Mouse (Mus musculus) hindbrain, embryonic 12.5 days (tissue): ENCODE results near the gene Fam78a. TPM values are rescaled to one million over a fixed set of nuclear protein-coding genes. Genes with fewer than 3 reads are reported as not detected.

Experiments used
- ATAC-seq: fragments of 200-750 bp; cut with Nextera tagmentation; 2 replicates; pipeline ENCODE4 v1.8.0; 2017; ENCODE audit warnings: moderate TSS enrichment; ENCODE audit not compliant: low FRiP score
- H3K27ac ChIP-seq: fragments of 300-500 bp; sonication (generic); 2 replicates; pipeline ENCODE4 v1.5.1; 2016; ENCODE audit warnings: mild to moderate bottlenecking
- H3K27me3 ChIP-seq: fragments of 300-500 bp; sonication (generic); 2 replicates; pipeline ENCODE4 v1.6.1; 2016; ENCODE audit warnings: mild to moderate bottlenecking
- H3K36me3 ChIP-seq: fragments of 300-500 bp; sonication (generic); 2 replicates; pipeline ENCODE4 v1.6.1; 2016; ENCODE audit warnings: mild to moderate bottlenecking
- H3K4me1 ChIP-seq: fragments of 300-500 bp; sonication (generic); 2 replicates; pipeline ENCODE4 v1.6.1; 2016
- H3K4me2 ChIP-seq: fragments of 300-500 bp; sonication (generic); replicated peaks from 2 replicates; pipeline ENCODE4 v1.6.1; 2016; ENCODE audit warnings: mild to moderate bottlenecking
- H3K4me3 ChIP-seq: fragments of 300-500 bp; sonication (generic); 2 replicates; pipeline ENCODE4 v1.5.1; 2016; ENCODE audit warnings: mild to moderate bottlenecking
- H3K9ac ChIP-seq: fragments of 300-500 bp; sonication (generic); 2 replicates; pipeline ENCODE4 v1.6.1; 2016; ENCODE audit warnings: mild to moderate bottlenecking, moderate library complexity
- H3K9me3 ChIP-seq: fragments of 300-500 bp; sonication (generic); replicated peaks from 2 replicates; pipeline ENCODE4 v1.6.1; 2016; ENCODE audit warnings: mild to moderate bottlenecking
- WGBS: fragments of 180-500 bp; shearing (Covaris S2); methylation state at CpG from one replicate; pipeline ENCODE4 v1.1.7; 2016; 5-methylcytosine and 5-hydroxymethylcytosine counted together
- polyA plus RNA-seq: library from polyadenylated mRNA; unstranded; fragments of >200 nt; fragmentation: Nextera tagmentation; extraction: Ambion mirVana; gene quantifications from 2 replicates; pipeline ENCODE4 v1.2.1, GENCODE M21; 2016

Fam78a gene
- polyA plus RNA-seq, 1 experiment from 2014 or later: 1.8 TPM

DNA sequence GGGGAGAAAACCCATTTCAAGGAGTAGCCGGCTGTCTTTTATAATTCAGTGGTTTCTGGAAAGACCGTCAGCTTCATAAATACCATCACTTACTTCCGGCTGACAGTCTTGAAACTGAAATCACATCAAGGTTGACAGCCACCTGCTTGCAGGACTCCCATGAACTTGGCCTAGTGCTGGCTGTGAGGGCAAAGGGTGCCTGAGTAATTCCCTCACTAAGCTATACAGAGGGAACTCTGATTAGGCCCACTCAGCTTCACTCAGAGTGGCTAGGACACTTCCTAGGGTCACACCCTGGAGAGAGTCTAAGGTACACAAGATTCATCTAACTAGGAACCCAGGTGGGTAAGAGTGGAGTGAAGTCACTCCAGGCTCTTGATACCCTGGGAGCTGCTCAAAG lies 4.0 kb downstream of the Fam78a start:
- H3K27me3 ChIP-seq: peaks cover 48% of the 10 kb centered on the region
- no peak overlapping the region for H3K4me2 ChIP-seq
- no peak for ATAC-seq
- H3K4me1 ChIP-seq: peaks cover 26% of the 10 kb centered on the region
- WGBS: 89% methylated on average over 3 of the region's 3 CpGs
- H3K27ac ChIP-seq: no peak overlapping the region
- no peaks in the 10 kb centered on the region for H3K36me3 ChIP-seq
- H3K9ac ChIP-seq: no peak overlapping the region
- H3K4me3 ChIP-seq: no peak overlapping the region
- H3K9me3 ChIP-seq: no peaks in the 10 kb centered on the region

DNA sequence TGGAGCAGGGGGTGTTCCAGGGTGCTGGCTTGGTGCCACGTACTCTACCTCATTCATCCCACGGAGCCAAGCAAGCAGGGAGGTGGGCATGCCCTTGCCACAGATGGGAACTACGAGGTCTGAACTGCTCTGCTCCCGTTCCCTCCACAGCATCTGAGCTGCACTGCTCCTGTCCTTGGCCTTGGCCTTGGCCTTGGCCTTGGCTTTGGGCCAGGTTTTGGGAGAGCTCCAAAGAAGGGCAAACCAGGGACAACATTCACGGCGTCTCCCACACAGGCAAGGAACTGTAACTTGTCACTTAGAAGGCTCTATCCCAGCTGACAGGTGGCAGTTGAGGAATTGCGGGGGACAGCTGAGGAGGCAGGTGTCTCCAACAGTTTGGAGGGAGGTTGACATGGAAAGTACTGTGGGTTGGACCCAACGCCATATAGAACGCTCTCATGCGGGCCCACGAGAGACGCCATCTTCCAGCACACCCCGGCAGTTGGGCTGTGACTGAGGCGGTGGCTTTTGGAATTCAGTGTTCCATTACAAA lies 5.4 kb downstream of the Fam78a start:
- WGBS: 92% methylated on average over 14 of the region's 14 CpGs
- no peak for ATAC-seq
- Histone ChIP-seq H3K4me1 (peaks cover 24% of the 10 kb centered on the region), H3K4me3 (no peak overlapping the region), H3K4me2 (no peak overlapping the region), H3K9ac (no peak overlapping the region), H3K27me3 (peaks cover 34% of the 10 kb centered on the region), H3K27ac (no peak overlapping the region), H3K9me3 (no peaks in the 10 kb centered on the region), H3K36me3 (no peaks in the 10 kb centered on the region)

DNA sequence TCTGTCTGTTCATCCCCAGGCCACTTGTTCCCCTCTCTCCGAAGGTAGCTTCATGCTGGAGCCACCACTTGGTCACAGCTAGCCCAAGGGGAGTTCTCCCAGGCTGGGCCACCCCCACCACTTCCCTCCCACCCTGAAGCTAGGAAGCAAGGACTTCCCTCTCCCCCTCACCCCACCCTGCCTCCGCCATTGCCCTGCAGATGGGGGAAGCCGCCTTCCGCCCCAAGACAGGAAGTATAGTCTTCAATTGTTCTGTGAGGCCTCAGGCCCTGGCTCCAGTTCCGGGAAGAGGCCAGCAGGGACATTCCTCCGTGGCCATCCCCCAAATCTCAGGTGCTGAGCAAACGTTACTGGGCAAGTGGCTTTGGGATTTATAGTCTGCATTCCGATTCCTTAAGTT lies 6.1 kb downstream of the Fam78a start:
- Histone ChIP-seq H3K27me3 (peaks cover 27% of the 10 kb centered on the region), H3K4me1 (peaks cover 16% of the 10 kb centered on the region), H3K27ac (no peak overlapping the region), H3K9me3 (no peaks in the 10 kb centered on the region), H3K36me3 (no peaks in the 10 kb centered on the region), H3K9ac (no peak overlapping the region), H3K4me3 (no peak overlapping the region), H3K4me2 (no peak overlapping the region)
- no peak for ATAC-seq
- 50% methylated on average over 8 of the region's 8 CpGs for WGBS

DNA sequence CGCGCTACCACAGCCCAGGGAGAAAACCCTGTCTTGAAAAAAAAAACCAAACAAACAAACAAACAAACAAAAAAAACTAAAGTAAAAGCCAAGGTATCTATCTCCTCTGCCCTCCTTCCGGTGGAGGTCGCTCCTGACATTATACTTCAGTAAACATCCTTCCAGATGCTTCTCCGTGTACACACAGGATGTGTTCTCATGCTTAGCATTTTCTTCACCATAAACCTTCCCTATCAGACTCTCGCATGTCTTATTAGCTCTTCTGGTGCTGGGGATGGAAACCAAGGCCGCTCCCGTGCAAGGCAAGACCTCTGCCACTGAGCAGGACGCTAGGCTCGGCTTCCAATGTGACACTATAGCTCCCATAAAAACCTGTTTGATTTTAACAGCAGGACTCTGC lies 6.9 kb downstream of the Fam78a start:
- ATAC-seq: no peak
- Histone ChIP-seq H3K4me2 (no peak overlapping the region), H3K4me3 (no peak overlapping the region), H3K27me3 (peaks cover 19% of the 10 kb centered on the region), H3K27ac (no peak overlapping the region), H3K4me1 (peaks cover 9% of the 10 kb centered on the region), H3K36me3 (no peaks in the 10 kb centered on the region), H3K9me3 (no peaks in the 10 kb centered on the region), H3K9ac (no peak overlapping the region)
- WGBS: 89% methylated on average over 10 of the region's 10 CpGs

DNA sequence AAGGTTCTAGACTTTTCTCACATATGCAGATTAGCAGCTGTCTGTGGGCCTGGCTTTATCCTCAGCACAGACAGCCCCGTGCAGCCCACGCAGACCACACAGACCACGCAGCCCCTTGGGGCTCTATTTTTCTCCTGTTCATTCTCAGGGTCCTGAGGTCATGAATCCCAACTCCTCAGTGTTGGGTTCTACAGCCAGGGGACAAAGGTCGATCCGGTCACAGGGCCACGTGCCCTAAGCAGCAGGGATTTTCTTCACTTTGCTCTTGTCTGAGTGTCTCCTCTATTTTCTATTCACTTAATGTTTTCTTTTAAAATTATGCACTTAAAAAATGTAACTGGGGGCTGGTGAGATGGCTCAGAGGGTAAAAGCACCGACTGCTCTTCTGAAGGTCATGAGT lies 9.3 kb downstream of the Fam78a start:
- H3K27ac ChIP-seq: no peak overlapping the region
- H3K9ac ChIP-seq: no peak overlapping the region
- no peak overlapping the region for H3K4me2 ChIP-seq
- H3K4me1 ChIP-seq: peaks cover 3% of the 10 kb centered on the region; the same call in 1 of the 2 replicates
- no peak overlapping the region for H3K4me3 ChIP-seq
- H3K27me3 ChIP-seq: no peaks in the 10 kb centered on the region
- no peak for ATAC-seq
- H3K9me3 ChIP-seq: no peaks in the 10 kb centered on the region
- WGBS: 49% methylated on average over 7 of the region's 7 CpGs
- H3K36me3 ChIP-seq: no peaks in the 10 kb centered on the region

DNA sequence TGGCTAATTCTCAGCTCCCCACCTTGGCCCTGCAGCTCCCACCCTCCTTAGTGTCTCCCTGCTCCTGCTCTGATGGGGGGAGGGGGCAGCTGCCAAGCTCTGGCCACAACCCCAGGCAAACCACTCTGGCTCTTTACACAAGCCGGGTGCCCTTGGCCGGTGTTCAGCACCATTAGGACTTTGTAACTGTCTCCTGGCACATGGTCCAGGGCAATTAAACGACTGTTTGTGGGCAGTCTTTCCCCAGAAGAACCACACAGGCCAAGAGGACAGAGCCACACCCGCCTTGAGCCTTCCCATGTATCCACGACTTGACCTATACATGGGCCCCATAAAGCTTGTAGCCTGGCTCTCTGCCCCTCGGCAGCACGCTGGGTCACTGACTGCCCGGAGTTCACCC lies 10.3 kb downstream of the Fam78a start:
- Histone ChIP-seq H3K36me3 (no peaks in the 10 kb centered on the region), H3K4me1 (peaks cover 3% of the 10 kb centered on the region; the same call in 1 of the 2 replicates), H3K27me3 (peaks cover under 1% of the 10 kb centered on the region), H3K9ac (no peak overlapping the region), H3K4me3 (no peak overlapping the region), H3K4me2 (no peak overlapping the region), H3K9me3 (no peaks in the 10 kb centered on the region), H3K27ac (no peak overlapping the region)
- WGBS: 73% methylated on average over 8 of the region's 8 CpGs
- no peak for ATAC-seq

DNA sequence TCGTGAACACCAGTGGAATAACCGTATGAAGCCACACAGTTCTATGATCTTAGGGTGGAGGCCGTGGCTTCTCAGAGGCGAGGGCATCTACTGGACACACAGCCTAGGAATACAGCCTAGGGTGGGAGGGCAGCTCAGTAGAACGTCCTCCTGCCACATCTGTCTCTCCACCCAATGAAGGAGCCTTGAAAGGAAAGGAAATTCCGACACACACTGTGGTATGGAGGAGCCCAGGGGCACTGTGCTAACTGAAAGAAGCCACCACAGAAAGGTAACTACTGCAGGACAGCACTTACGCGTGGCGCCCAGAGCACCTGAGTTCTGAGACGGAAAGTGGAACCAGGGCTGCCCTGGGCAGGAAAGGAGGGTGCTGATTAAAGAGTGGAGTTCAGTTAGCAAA lies 13.9 kb downstream of the Fam78a start:
- H3K27ac ChIP-seq: no peak overlapping the region
- no peaks in the 10 kb centered on the region for H3K4me1 ChIP-seq
- WGBS: 92% methylated on average over 10 of the region's 10 CpGs
- H3K4me2 ChIP-seq: no peak overlapping the region
- H3K27me3 ChIP-seq: peaks cover 4% of the 10 kb centered on the region
- H3K36me3 ChIP-seq: no peaks in the 10 kb centered on the region
- no peak for ATAC-seq
- H3K9ac ChIP-seq: no peak overlapping the region
- no peaks in the 10 kb centered on the region for H3K9me3 ChIP-seq
- no peak overlapping the region for H3K4me3 ChIP-seq

DNA sequence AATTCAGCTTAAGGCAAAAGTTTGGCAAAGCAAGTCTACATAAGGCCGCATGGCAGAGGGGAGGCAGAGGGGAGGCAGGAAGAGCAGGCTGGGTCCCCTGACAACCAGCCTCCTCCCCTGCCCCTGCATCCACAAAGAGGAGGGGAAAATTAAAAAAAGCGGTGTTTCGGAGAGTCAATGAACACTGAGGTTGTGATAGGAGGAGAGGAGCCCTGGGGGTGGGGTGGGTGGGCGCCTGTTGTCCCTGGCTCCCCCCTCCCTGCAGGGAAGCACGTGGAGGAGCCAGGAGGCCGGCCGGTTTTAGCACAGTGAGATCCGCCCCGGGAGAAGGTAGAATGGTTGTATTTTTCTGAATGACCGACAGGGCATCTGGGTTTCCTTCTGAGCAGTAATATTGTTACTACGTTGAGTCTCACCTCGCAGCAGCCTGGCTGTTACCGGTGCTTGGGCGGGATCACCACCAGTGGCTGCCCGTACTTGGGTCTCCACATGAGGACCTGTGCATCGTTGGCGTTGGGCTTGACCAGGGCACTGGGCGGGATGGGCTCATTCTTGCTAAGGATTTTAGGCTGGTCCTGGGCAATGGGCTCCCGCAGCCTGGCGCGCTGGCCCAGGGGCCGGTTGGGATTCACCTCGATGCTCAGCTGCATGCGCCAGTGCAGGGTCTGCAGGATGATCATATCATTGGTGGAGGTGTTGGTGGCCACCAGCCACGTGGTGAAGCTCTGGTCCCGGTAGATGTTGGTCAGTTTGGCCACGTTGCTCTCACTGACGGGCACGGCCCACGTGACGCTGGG lies 15.6 kb downstream of the Fam78a start:
- WGBS: 56% methylated on average over 31 of the region's 31 CpGs
- Histone ChIP-seq H3K9me3 (no peaks in the 10 kb centered on the region), H3K9ac (no peak overlapping the region), H3K36me3 (no peaks in the 10 kb centered on the region), H3K27ac (no peak overlapping the region), H3K4me1 (peaks cover 8% of the 10 kb centered on the region), H3K4me3 (no peak overlapping the region), H3K4me2 (no peak overlapping the region), H3K27me3 (peaks cover 4% of the 10 kb centered on the region)
- ATAC-seq: no peak

DNA sequence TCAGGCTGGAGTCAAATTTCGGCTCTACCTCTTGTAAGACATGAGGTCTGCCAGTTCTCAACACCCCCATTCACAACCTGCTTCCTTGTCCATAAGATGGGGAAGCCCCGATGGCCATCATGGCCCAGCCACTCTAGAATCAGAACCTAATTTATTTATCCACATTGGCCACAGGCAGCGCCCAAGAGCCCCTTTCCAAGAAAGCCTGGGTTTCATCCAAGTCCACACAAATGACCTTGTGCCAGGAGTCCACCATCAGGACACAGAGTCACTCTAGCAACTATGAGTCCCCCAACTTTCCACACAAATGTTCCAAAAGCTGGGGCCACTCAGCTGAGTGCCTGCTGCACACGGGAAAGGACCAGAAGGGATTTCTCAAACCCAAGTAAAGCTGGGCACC lies 18.7 kb downstream of the Fam78a start:
- Histone ChIP-seq H3K27ac (no peak overlapping the region), H3K4me3 (no peak overlapping the region), H3K36me3 (no peaks in the 10 kb centered on the region), H3K9me3 (no peaks in the 10 kb centered on the region), H3K4me1 (peaks cover 8% of the 10 kb centered on the region), H3K27me3 (peaks cover 4% of the 10 kb centered on the region), H3K9ac (no peak overlapping the region), H3K4me2 (no peak overlapping the region)
- no peak for ATAC-seq
- WGBS: 79% methylated on average over 4 of the region's 4 CpGs

DNA sequence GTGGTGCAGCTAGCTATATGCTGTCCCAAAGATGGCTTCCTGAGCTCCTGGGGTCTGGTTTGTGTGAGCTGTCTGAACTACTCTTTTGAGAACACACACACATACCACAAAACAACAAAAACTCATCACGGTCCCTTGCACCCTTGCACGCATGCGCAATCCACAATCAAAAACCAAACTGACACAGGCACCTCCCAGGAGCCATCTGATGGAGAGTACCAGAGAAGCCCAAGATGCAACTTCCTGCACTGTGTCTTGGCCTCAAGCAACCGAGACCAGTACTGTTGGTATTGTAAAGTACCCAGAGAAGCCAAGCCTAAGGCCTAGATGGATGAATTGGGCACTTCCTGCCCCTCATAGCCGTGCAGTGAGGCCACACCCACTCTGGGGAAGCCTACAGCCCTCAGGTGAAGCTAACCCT lies 19.3 kb downstream of the Fam78a start:
- no peak overlapping the region for H3K4me3 ChIP-seq
- no peaks in the 10 kb centered on the region for H3K9me3 ChIP-seq
- no peaks in the 10 kb centered on the region for H3K36me3 ChIP-seq
- H3K27ac ChIP-seq: no peak overlapping the region
- H3K4me1 ChIP-seq: peaks cover 8% of the 10 kb centered on the region
- no peak overlapping the region for H3K4me2 ChIP-seq
- no peak for ATAC-seq
- no peak overlapping the region for H3K9ac ChIP-seq
- 87% methylated on average over 5 of the region's 5 CpGs for WGBS
- peaks cover 4% of the 10 kb centered on the region for H3K27me3 ChIP-seq

DNA sequence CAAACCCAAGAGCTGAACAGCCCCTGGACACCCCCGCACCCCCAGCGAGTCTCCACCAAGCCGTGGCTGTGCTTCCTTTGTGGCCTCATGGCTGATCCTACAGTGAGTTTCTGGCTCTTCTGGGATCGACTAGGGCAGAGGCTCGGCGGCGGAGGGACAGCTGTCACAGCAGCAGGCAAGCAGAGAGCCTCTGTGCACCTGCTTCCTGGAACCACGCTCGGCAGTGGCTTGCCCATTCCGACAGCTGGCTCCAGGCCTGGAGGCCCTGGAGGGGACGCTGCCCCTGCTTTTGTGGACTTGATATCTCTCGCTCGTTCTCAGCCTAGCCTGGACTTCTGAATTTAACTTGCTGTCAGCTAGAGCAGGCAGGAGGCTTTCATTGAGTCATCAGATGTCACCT lies 19.7 kb downstream of the Fam78a start:
- WGBS: 57% methylated on average over 13 of the region's 13 CpGs
- Histone ChIP-seq H3K4me1 (peaks cover 8% of the 10 kb centered on the region), H3K36me3 (no peaks in the 10 kb centered on the region), H3K27ac (peak overlapping the region; percentile 23; the same call in 1 of the 2 replicates), H3K4me2 (no peak overlapping the region), H3K27me3 (peaks cover 4% of the 10 kb centered on the region), H3K4me3 (no peak overlapping the region), H3K9ac (no peak overlapping the region), H3K9me3 (no peaks in the 10 kb centered on the region)
- ATAC-seq: no peak

DNA sequence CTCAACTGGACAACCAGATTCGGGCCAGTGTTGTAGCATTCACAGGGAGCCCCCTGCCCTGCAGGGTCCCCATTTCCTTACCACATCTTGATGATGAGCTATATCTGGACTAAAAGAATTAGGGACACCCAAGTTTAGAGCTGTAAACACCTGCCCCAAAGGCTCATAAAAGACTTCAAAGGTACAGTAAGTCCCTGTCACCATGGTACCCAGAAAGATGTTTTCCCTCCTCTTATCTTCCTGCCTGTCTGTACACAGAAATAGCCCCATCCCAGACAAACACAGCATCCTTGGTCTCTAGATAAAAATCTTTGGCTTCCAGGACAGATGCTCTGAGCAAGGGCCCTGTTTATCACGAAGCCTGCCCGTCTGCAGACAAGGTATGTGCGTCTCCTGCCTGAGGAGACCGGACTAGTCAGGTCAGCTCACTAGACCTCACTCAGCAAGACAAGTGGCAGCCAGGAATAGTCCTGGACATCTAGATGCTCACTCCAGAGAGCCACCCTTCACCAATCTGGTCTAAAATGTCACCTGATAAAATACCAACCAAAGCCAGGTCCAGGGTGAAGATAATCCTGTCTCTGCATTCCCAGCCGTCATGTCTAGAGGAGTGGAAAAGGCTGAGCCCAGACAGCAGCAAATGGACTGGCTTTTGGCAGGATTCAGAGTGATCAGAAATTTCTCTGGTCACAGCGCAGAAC lies 21.1 kb downstream of the Fam78a start:
- Histone ChIP-seq H3K9me3 (no peaks in the 10 kb centered on the region), H3K27me3 (peaks cover 10% of the 10 kb centered on the region; the same call in 1 of the 2 replicates), H3K9ac (no peak overlapping the region), H3K27ac (no peak overlapping the region), H3K4me1 (peaks cover 8% of the 10 kb centered on the region), H3K4me2 (no peak overlapping the region), H3K4me3 (no peak overlapping the region), H3K36me3 (no peaks in the 10 kb centered on the region)
- 85% methylated on average over 7 of the region's 7 CpGs for WGBS
- ATAC-seq: no peak
